In genomic region chr8:48232927-48233326, GRCm38 (mm10) we compare ENCODE assay signal across 19 mouse cellular contexts.
"Had no signal": no experiment of that assay in that cellular context is flagged by ENCODE, and none has a peak within 500 bp of the region (broad histone marks: within the 10 kb centered on the region; RNA-seq: fewer than 3 reads in every experiment).

No protein-coding gene starts in this region.

- H3K27me3 ChIP-seq: limb, embryonic 15.5 days; midbrain, embryonic 12.5 days had no signal

- DNase-seq: kidney, adult 2 months; layer of hippocampus, adult 9-11 months; liver, postnatal 0 days; lung, embryonic 14.5 days; right cerebral cortex, adult 18-20 months; right cerebral cortex, postnatal 14 days; spleen, adult 18-20 months; thymus, adult 18-20 months; thymus, postnatal 4 days had no signal

- H3K27ac ChIP-seq: kidney, postnatal 0 days; layer of hippocampus, adult 2 months; limb, embryonic 15.5 days; liver, embryonic 14.5 days; macrophage; midbrain, embryonic 12.5 days had no signal

- H3K9me3 ChIP-seq: limb, embryonic 15.5 days had no signal

- H3K4me3 ChIP-seq: layer of hippocampus, adult 2 months; limb, embryonic 15.5 days; midbrain, embryonic 12.5 days; myocyte had no signal

- H3K9ac ChIP-seq: limb, embryonic 15.5 days; liver, embryonic 14.5 days; liver, postnatal 0 days; lung, embryonic 14.5 days; midbrain, embryonic 12.5 days had no signal

- H3K4me1 ChIP-seq: midbrain, embryonic 12.5 days had no signal

- ATAC-seq: intestine, postnatal 0 days; liver, postnatal 0 days; lung, postnatal 0 days had no signal

- H3K4me2 ChIP-seq: limb, embryonic 15.5 days; liver, embryonic 11.5 days; lung, embryonic 14.5 days; midbrain, embryonic 12.5 days had no signal
